ENCODE assay signal across 29 mouse cellular contexts in the genomic region with DNA sequence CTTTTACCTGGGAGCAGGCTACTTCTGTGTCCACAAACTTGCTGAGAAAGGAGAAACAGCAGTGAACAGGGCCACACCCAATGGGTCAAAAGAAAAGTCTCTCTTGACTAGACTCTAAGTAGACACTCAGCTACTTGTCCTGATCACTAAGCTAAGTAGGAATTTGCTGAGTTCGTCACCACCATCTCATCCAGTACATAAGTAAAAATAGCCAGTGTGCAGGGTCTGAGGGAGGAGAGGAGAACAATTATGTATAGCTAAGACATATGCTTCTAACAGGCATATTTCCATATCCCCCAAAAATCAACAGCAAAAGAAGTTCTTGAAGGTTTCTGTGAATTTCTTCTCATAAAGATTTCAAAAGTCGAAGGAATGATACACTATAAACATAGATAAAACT.
"Had no signal": no experiment of that assay in that cellular context is flagged by ENCODE, and none has a peak within 500 bp of the region (broad histone marks: within the 10 kb centered on the region; RNA-seq: fewer than 3 reads in every experiment).

No protein-coding gene starts in this region.

- H3K27ac ChIP-seq: limb, embryonic 10.5 days; limb, embryonic 12.5 days; limb, embryonic 13.5 days; limb, embryonic 15.5 days; liver, embryonic 12.5 days; liver, embryonic 13.5 days; liver, embryonic 14.5 days; liver, embryonic 15.5 days; lung, embryonic 15.5 days; macrophage; midbrain, embryonic 10.5 days; midbrain, embryonic 12.5 days; midbrain, embryonic 13.5 days; midbrain, embryonic 15.5 days; neural tube, embryonic 12.5 days had no signal

- H3K4me3 ChIP-seq: limb, embryonic 10.5 days; limb, embryonic 12.5 days; limb, embryonic 13.5 days; limb, embryonic 15.5 days; liver, embryonic 12.5 days; liver, embryonic 13.5 days; liver, embryonic 15.5 days; lung, embryonic 15.5 days; megakaryocyte, embryonic 14.5 days; midbrain, embryonic 10.5 days; midbrain, embryonic 12.5 days; midbrain, embryonic 13.5 days; midbrain, embryonic 15.5 days; myocyte; neural tube, embryonic 12.5 days had no signal

- DNase-seq: left cerebral cortex, postnatal 4 days; liver, embryonic 13.5 days; liver, postnatal 0 days; lung, adult 18-20 months; lung, adult 2 months; lung, embryonic 14.5 days; lung, postnatal 10 days; lung, postnatal 14 days; lung, postnatal 36 days; lung, postnatal 4 days; midbrain, embryonic 14.5 days had no signal

- H3K4me1 ChIP-seq: limb, embryonic 10.5 days; limb, embryonic 12.5 days; limb, embryonic 13.5 days; limb, embryonic 15.5 days; liver, embryonic 12.5 days; liver, embryonic 13.5 days; liver, embryonic 15.5 days; midbrain, embryonic 12.5 days; midbrain, embryonic 13.5 days; midbrain, embryonic 15.5 days; neural tube, embryonic 12.5 days had no signal

- ATAC-seq: liver, embryonic 12.5 days; liver, postnatal 0 days; lung, postnatal 0 days; midbrain, embryonic 13.5 days; midbrain, embryonic 15.5 days; midbrain, embryonic 16.5 days had no signal
